Mouse (Mus musculus) kidney, adult 10 weeks (tissue): ENCODE measurements around the gene Ubiad1. TPM values are rescaled to one million over a fixed set of nuclear protein-coding genes. Genes with fewer than 3 reads are reported as not detected.

ENCODE experiments used
- polyA plus RNA-seq: library from polyadenylated mRNA; stranded (reverse); fragments of 350-450 nt; fragmentation: Illumina TruSeq; extraction: RNeasy Lipid Tissue Mini Kit (QIAGEN cat#74804); gene quantifications from one replicate; pipeline ENCODE4 v1.2.3, GENCODE M21; 2014; ENCODE audit warnings: low read depth, low replicate concordance

Gene Ubiad1
- 6.3 TPM for polyA plus RNA-seq

DNA sequence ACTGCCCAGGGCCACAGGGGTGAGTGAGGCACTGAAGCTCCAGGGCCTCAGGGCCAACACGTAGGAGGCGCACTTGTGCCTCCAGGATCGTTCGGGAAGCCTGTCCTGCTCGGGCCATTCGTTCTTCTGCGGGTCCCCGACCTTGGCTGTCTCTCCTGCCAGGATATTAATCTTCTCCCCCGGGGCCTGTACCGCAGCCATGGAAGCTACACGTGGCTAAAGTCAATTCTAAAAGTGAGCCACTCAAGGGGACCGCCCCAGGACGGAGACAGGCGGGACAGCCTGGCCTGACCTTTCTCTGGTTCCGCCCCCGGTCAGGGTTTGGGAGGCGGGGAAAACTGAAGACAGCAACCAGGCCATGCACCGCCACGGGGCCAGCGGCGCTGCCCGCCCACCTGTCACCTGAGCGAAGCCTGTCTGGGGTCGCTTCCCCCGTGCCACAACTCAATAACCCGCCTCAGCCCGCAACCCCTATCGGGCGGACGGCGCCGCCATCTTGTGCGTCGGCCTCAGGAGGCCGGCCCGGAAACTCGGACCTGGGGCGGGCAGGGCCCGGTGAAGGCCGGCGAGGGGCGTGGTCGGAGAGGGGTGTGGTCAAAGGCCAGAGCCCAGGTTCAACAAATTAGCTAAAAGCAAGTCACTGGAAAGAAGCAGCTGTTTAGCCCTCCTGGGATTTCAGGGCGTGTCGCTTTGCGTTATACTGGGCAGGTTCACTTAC lies at the start of gene Ubiad1:
Ubiad1 (minus strand) TSS at position 522 of the 718 bp plus-strand sequence.

DNA sequence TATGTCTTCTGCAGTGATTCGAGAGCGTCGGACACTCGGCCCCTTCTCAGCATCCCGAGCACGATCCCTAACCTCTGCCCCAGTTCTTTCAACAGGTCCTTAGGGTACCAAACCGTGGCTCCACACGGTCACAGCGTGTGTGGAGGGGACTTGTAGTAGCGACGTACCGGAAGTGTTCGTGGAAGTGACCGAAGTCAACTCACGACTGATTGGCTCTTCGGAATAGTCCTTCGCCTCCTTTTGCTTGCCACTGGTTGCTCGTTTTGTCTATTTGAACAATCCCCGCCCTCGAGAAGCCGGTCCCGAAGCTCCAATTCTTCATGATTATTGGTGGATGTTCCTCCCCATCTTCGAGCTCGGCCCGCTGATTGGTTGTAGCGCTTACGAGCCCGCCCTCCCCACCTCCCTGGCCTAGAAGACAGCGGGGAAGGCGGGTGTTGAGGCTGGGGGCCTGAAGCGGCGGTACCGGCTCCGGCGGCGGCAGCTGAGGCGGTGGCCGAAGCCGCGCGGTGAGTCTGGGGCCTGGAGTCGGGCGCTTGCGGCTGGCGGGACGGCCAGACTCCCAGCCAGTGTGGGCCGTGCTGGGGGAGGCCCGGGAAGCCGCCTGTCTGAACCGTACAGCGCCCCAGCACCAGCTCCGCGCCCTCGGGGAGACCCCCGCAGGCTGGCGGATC lies 3.7 kb upstream of the Ubiad1 start, which contains the start of gene Mtor:
Mtor (plus strand) TSS at position 433 of the 674 bp plus-strand sequence.

Other genes starting within 250 kb of the Ubiad1 start
- gene Disp3, start 156.8 kb downstream of the Ubiad1 start, polyA plus RNA-seq: not detected
- 11.6 TPM for gene Mtor, start 3.8 kb upstream of the Ubiad1 start, polyA plus RNA-seq
- 0.81 TPM for gene Angptl7, start 55.7 kb upstream of the Ubiad1 start, polyA plus RNA-seq
- gene Exosc10, start 113.7 kb upstream of the Ubiad1 start, polyA plus RNA-seq: 5.5 TPM
- gene Srm, start 146.7 kb upstream of the Ubiad1 start, polyA plus RNA-seq: not detected
- 0.16 TPM for gene Masp2, start 157.8 kb upstream of the Ubiad1 start, polyA plus RNA-seq
- gene Tardbp, start 182.2 kb upstream of the Ubiad1 start, polyA plus RNA-seq: 563 TPM
- gene Gm572, start 198.5 kb upstream of the Ubiad1 start, polyA plus RNA-seq: not detected